Mouse (Mus musculus): ENCODE measurements around the gene Cabp1. TPM values are rescaled to one million over a fixed set of nuclear protein-coding genes. Genes with fewer than 3 reads are reported as not detected.

Cabp1 gene
- polyA plus RNA-seq, 1 experiment from 2014 or later = 5.0 TPM

DNA sequence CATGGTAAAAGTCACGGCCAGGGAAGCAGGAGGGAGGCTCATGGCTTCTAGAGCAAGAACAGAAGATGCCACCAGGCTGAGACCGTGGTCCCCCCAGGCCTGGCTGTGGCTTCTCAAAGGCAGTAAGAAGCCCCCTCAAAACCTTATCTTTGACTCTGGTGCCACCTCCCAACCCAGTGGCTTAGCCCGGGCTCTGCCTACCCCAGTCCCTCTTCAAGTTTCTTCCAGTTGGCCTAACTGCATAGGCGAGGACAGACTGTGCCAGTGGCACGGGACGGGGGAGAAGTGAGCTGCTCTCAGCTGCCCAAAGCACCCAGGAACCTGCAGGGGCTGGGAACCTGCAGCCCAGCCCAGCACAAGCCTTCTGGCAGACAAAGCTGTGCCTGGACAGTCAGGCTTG is 69.5 kb downstream of the Cabp1 start:
- no peak overlapping the region for H3K27ac ChIP-seq (ENCODE audit: low read depth, low read length)
- ATAC-seq (ENCODE audit: low FRiP score) = no peak
- WGBS = 93% methylated on average over 6 of the region's 6 CpGs

GRCm38 (mm10) chr5:115120978-115121377 is 73.2 kb downstream of the Cabp1 start:
- H3K4me1 ChIP-seq (replicated peaks; ENCODE audit: control insufficient read depth, insufficient read depth, low read length) = no peaks in the 10 kb centered on the region
- ATAC-seq (ENCODE audit: low FRiP score) (no peak), DNase-seq (ENCODE audit: low spot score) (no peak)
- H3K36me3 ChIP-seq (ENCODE audit: control insufficient read depth, insufficient read depth, low read length) = no peaks in the 10 kb centered on the region; the same call in 1 of the 2 replicates
- no peak overlapping the region for H3K9ac ChIP-seq (ENCODE audit: low read depth, low read length)
- 78% methylated on average over 5 of the region's 5 CpGs for WGBS
- no peaks in the 10 kb centered on the region for H3K9me3 ChIP-seq (ENCODE audit: control insufficient read depth, low read length)
- no peaks in the 10 kb centered on the region for H3K27me3 ChIP-seq (ENCODE audit: control insufficient read depth, insufficient read depth, low read length)
- H3K4me3 ChIP-seq (ENCODE audit: low read depth, low read length) = no peak overlapping the region
- no peak overlapping the region for H3K27ac ChIP-seq (ENCODE audit: low read depth, low read length)
- no peak overlapping the region for H3K4me2 ChIP-seq (replicated peaks; ENCODE audit: low read depth, low read length)

More for the DNA sequence above, 69.5 kb downstream of the Cabp1 start:
- Histone ChIP-seq H3K4me3 (ENCODE audit: low read depth, low read length) (no peak overlapping the region), H3K4me1 (replicated peaks; ENCODE audit: control insufficient read depth, insufficient read depth, low read length) (no peaks in the 10 kb centered on the region), H3K27me3 (ENCODE audit: control insufficient read depth, insufficient read depth, low read length) (no peaks in the 10 kb centered on the region), H3K9ac (ENCODE audit: low read depth, low read length) (no peak overlapping the region), H3K4me2 (replicated peaks; ENCODE audit: low read depth, low read length) (no peak overlapping the region), H3K36me3 (ENCODE audit: control insufficient read depth, insufficient read depth, low read length) (no peaks in the 10 kb centered on the region; the same call in 1 of the 2 replicates), H3K9me3 (ENCODE audit: control insufficient read depth, low read length) (no peaks in the 10 kb centered on the region)
- no peak for DNase-seq (ENCODE audit: low spot score)

DNA sequence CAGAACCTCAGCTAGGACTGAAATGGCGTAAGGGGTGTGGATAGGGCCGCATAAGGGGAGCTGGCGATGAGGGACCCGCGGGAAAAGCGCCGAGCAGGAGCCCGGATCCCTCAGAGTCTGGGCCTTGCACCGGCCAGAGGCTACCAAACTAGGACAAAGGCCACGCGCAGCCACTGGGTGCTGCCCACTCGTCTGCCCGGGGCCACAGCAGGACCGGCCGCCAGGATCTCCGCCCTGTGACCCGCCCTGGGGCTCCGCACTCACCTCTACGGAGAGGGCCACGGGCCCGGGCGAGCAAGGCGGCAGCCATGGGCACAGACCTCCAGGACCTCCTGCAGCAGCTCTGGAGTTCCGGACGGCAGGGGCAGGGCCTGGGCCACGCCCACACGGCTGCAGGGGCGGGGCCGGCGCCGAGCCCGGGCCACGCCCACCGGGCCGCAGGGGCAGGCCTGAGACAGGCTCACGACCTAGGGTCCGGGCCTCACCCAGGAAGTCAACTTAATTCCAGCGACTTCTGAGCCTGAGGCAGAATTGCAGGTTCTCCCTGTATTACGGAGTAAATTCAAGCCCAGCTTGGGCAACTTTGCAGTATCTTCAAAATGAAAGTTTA is 75.1 kb downstream of the Cabp1 start, which contains the start of gene Acads:
TSS of gene Acads (minus strand) at position 386 of the 610 bp plus-strand sequence.
- Histone ChIP-seq H3K4me3 (ENCODE audit: low read depth, low read length) (peak within 1 kb of the TSS; percentile 75), H3K4me2 (replicated peaks; ENCODE audit: low read depth, low read length) (peak within 1 kb of the TSS; percentile 74), H3K27ac (ENCODE audit: low read depth, low read length) (peak within 1 kb of the TSS; percentile 27; the same call in 1 of the 2 replicates), H3K36me3 (ENCODE audit: control insufficient read depth, insufficient read depth, low read length) (no peaks in the 10 kb centered on the region; the same call in 1 of the 2 replicates), H3K9ac (ENCODE audit: low read depth, low read length) (peak within 1 kb of the TSS; percentile 90), H3K27me3 (ENCODE audit: control insufficient read depth, insufficient read depth, low read length) (no peaks in the 10 kb centered on the region), H3K4me1 (replicated peaks; ENCODE audit: control insufficient read depth, insufficient read depth, low read length) (no peaks in the 10 kb centered on the region), H3K9me3 (ENCODE audit: control insufficient read depth, low read length) (no peaks in the 10 kb centered on the region)
- ATAC-seq (ENCODE audit: low FRiP score) (peak; percentile 92), DNase-seq (ENCODE audit: low spot score) (peak; percentile 91)
- under 1% methylated on average over 39 of the region's 39 CpGs for WGBS

Other genes starting within 250 kb of the Cabp1 start
- 0.04 TPM in 1 of 2 replicates, not detected in the other for gene Hnf1a, start 223.3 kb downstream of the Cabp1 start, polyA plus RNA-seq (2014; fragmentation: Nextera tagmentation; extraction: Ambion mirVana)
- gene Sppl3, start 183.2 kb downstream of the Cabp1 start, polyA plus RNA-seq (2014; fragmentation: Nextera tagmentation; extraction: Ambion mirVana) = 21.0 and 22.4 TPM in 2 replicates
- 24.9 and 34.4 TPM in 2 replicates for gene Gm10401, start 96.1 kb downstream of the Cabp1 start, polyA plus RNA-seq (2014; fragmentation: Nextera tagmentation; extraction: Ambion mirVana)
- gene Acads, start 75.0 kb downstream of the Cabp1 start, polyA plus RNA-seq (2014; fragmentation: Nextera tagmentation; extraction: Ambion mirVana) = 22.9 and 30.8 TPM in 2 replicates
- 46.8 and 57.2 TPM in 2 replicates for gene Unc119b, start 59.4 kb downstream of the Cabp1 start, polyA plus RNA-seq (2014; fragmentation: Nextera tagmentation; extraction: Ambion mirVana)
- gene Mlec, start 36.2 kb downstream of the Cabp1 start, polyA plus RNA-seq (2014; fragmentation: Nextera tagmentation; extraction: Ambion mirVana) = 41.2 and 44.1 TPM in 2 replicates
- gene Pop5, start 41.5 kb upstream of the Cabp1 start, polyA plus RNA-seq (2014; fragmentation: Nextera tagmentation; extraction: Ambion mirVana) = 104 and 106 TPM in 2 replicates
- gene Rnf10, start 78.5 kb upstream of the Cabp1 start, polyA plus RNA-seq (2014; fragmentation: Nextera tagmentation; extraction: Ambion mirVana) = 65.9 and 87.5 TPM in 2 replicates
- gene Coq5, start 85.3 kb upstream of the Cabp1 start, polyA plus RNA-seq (2014; fragmentation: Nextera tagmentation; extraction: Ambion mirVana) = 52.6 and 55.5 TPM in 2 replicates
- gene Dynll1, start 106.6 kb upstream of the Cabp1 start, polyA plus RNA-seq (2014; fragmentation: Nextera tagmentation; extraction: Ambion mirVana) = 1,538 and 1,558 TPM in 2 replicates
- gene Srsf9, start 132.8 kb upstream of the Cabp1 start, polyA plus RNA-seq (2014; fragmentation: Nextera tagmentation; extraction: Ambion mirVana) = 305 and 320 TPM in 2 replicates
- gene Gatc, start 146.8 kb upstream of the Cabp1 start, polyA plus RNA-seq (2014; fragmentation: Nextera tagmentation; extraction: Ambion mirVana) = 43.0 and 51.2 TPM in 2 replicates
- gene Triap1, start 146.8 kb upstream of the Cabp1 start, polyA plus RNA-seq (2014; fragmentation: Nextera tagmentation; extraction: Ambion mirVana) = 56.8 and 60.0 TPM in 2 replicates
- gene Cox6a1, start 154.6 kb upstream of the Cabp1 start, polyA plus RNA-seq (2014; fragmentation: Nextera tagmentation; extraction: Ambion mirVana) = 811 and 829 TPM in 2 replicates
- gene Msi1, start 235.2 kb upstream of the Cabp1 start, polyA plus RNA-seq (2014; fragmentation: Nextera tagmentation; extraction: Ambion mirVana) = 136 and 141 TPM in 2 replicates

Measured in hindbrain, embryonic 11.5 days (tissue).